Mouse (Mus musculus): ENCODE measurements around the gene Apex2. TPM values are rescaled to one million over a fixed set of nuclear protein-coding genes. Genes with fewer than 3 reads are reported as not detected.

Gene Apex2
- 16.1 and 17.2 TPM in 2 replicates for polyA plus RNA-seq (2015; fragmentation: Nextera tagmentation; extraction: Ambion mirVana)

- Histone ChIP-seq H3K4me3 (replicated peaks) (peak within 1 kb of the TSS; percentile 53; the same call in 1 of the 2 replicates), H3K27me3 (replicated peaks) (peaks cover 3% of the 10 kb centered on the region)
- ATAC-seq (ENCODE audit: low FRiP score) = no peak
Observed at GRCm38 (mm10) chrX:150589696-150590095, at the start of gene Apex2. Gene Apex2, minus strand, starts transcription at chrX:150589868.

GRCm38 (mm10) chrX:150636421-150636820, 46.8 kb upstream of the Apex2 start:
- no peaks in the 10 kb centered on the region for H3K27me3 ChIP-seq (replicated peaks)
- H3K4me3 ChIP-seq (replicated peaks) = no peak overlapping the region
- H3K4me2 ChIP-seq = no peak overlapping the region
- no peak overlapping the region for H3K27ac ChIP-seq (replicated peaks)
- H3K4me1 ChIP-seq = no peaks in the 10 kb centered on the region
- no peak for ATAC-seq (ENCODE audit: low FRiP score)
- H3K36me3 ChIP-seq = no peaks in the 10 kb centered on the region
- 73% methylated on average over 1 of the region's 1 CpGs for WGBS
- no peak overlapping the region for H3K9ac ChIP-seq (replicated peaks)
- no peaks in the 10 kb centered on the region for H3K9me3 ChIP-seq (replicated peaks)

More at GRCm38 (mm10) chrX:150589696-150590095, at the start of gene Apex2:
- 78% methylated on average over 5 of the region's 5 CpGs for WGBS
- H3K4me2 ChIP-seq = peak within 1 kb of the TSS; percentile 59
- no peak within 1 kb of the TSS for H3K9ac ChIP-seq (replicated peaks)
- peaks cover 10% of the 10 kb centered on the region; the same call in 1 of the 2 replicates for H3K36me3 ChIP-seq
- no peak within 1 kb of the TSS for H3K27ac ChIP-seq (replicated peaks)
- H3K9me3 ChIP-seq (replicated peaks) = no peaks in the 10 kb centered on the region
- peaks cover 11% of the 10 kb centered on the region; the same call in 1 of the 2 replicates for H3K4me1 ChIP-seq

GRCm38 (mm10) chrX:150598882-150599281, 9.2 kb upstream of the Apex2 start:
- H3K4me2 ChIP-seq = no peak overlapping the region
- no peaks in the 10 kb centered on the region; the same call in 1 of the 2 replicates for H3K27me3 ChIP-seq (replicated peaks)
- H3K9me3 ChIP-seq (replicated peaks) = no peaks in the 10 kb centered on the region
- H3K27ac ChIP-seq (replicated peaks) = no peak overlapping the region
- no peaks in the 10 kb centered on the region for H3K36me3 ChIP-seq
- ATAC-seq (ENCODE audit: low FRiP score) = no peak
- H3K9ac ChIP-seq (replicated peaks) = no peak overlapping the region
- no peak overlapping the region for H3K4me3 ChIP-seq (replicated peaks)
- 73% methylated on average over 2 of the region's 2 CpGs for WGBS
- no peaks in the 10 kb centered on the region for H3K4me1 ChIP-seq

- no peak for ATAC-seq (ENCODE audit: low FRiP score)
- no peaks in the 10 kb centered on the region for H3K36me3 ChIP-seq
- peaks cover 3% of the 10 kb centered on the region for H3K27me3 ChIP-seq (replicated peaks)
- H3K27ac ChIP-seq (replicated peaks) = no peak overlapping the region
- WGBS = 82% methylated on average over 9 of the region's 9 CpGs
- no peak overlapping the region for H3K4me3 ChIP-seq (replicated peaks)
- H3K4me2 ChIP-seq = no peak overlapping the region
- no peaks in the 10 kb centered on the region for H3K4me1 ChIP-seq
- no peak overlapping the region for H3K9ac ChIP-seq (replicated peaks)
- no peaks in the 10 kb centered on the region for H3K9me3 ChIP-seq (replicated peaks)
Observed at GRCm38 (mm10) chrX:150595016-150595760, 5.5 kb upstream of the Apex2 start.

GRCm38 (mm10) chrX:150594176-150594575, 4.5 kb upstream of the Apex2 start:
- Histone ChIP-seq H3K4me2 (no peak overlapping the region), H3K27ac (replicated peaks) (no peak overlapping the region), H3K4me1 (no peaks in the 10 kb centered on the region), H3K27me3 (replicated peaks) (peaks cover 3% of the 10 kb centered on the region), H3K9ac (replicated peaks) (no peak overlapping the region), H3K9me3 (replicated peaks) (no peaks in the 10 kb centered on the region), H3K4me3 (replicated peaks) (no peak overlapping the region), H3K36me3 (no peaks in the 10 kb centered on the region)
- 94% methylated on average over 3 of the region's 3 CpGs for WGBS
- ATAC-seq (ENCODE audit: low FRiP score) = no peak

- no peaks in the 10 kb centered on the region for H3K36me3 ChIP-seq
- no peak overlapping the region for H3K4me2 ChIP-seq
- peaks cover 3% of the 10 kb centered on the region; the same call in 1 of the 2 replicates for H3K4me1 ChIP-seq
- no peak for ATAC-seq (ENCODE audit: low FRiP score)
- H3K9me3 ChIP-seq (replicated peaks) = no peaks in the 10 kb centered on the region
- H3K27ac ChIP-seq (replicated peaks) = no peak overlapping the region
- peaks cover 3% of the 10 kb centered on the region for H3K27me3 ChIP-seq (replicated peaks)
- no peak overlapping the region for H3K9ac ChIP-seq (replicated peaks)
- WGBS = 84% methylated on average over 12 of the region's 12 CpGs
- no peak overlapping the region for H3K4me3 ChIP-seq (replicated peaks)
Observed at GRCm38 (mm10) chrX:150593266-150594035, 3.8 kb upstream of the Apex2 start.

- no peaks in the 10 kb centered on the region; the same call in 1 of the 2 replicates for H3K27me3 ChIP-seq (replicated peaks)
- 24% methylated on average over 35 of the region's 35 CpGs for WGBS
- H3K4me3 ChIP-seq (replicated peaks) = peak within 1 kb of the TSS; percentile 53
- H3K27ac ChIP-seq (replicated peaks) = peak within 1 kb of the TSS; percentile 81
- ATAC-seq (ENCODE audit: low FRiP score) = peak; percentile 97
- H3K36me3 ChIP-seq = peaks cover 10% of the 10 kb centered on the region; the same call in 1 of the 2 replicates
- peak within 1 kb of the TSS; percentile 59 for H3K4me2 ChIP-seq
- H3K9ac ChIP-seq (replicated peaks) = peak within 1 kb of the TSS; percentile 54
- peaks cover 11% of the 10 kb centered on the region; the same call in 1 of the 2 replicates for H3K4me1 ChIP-seq
- H3K9me3 ChIP-seq (replicated peaks) = no peaks in the 10 kb centered on the region
Observed at GRCm38 (mm10) chrX:150588023-150588764, 1.5 kb downstream of the Apex2 start, which contains the start of gene Pfkfb1. Gene Pfkfb1, plus strand, starts transcription at chrX:150588229.

- Histone ChIP-seq H3K36me3 (peaks cover 17% of the 10 kb centered on the region; the same call in 1 of the 2 replicates), H3K27ac (replicated peaks) (no peak overlapping the region), H3K9me3 (replicated peaks) (no peaks in the 10 kb centered on the region), H3K9ac (replicated peaks) (no peak overlapping the region), H3K4me3 (replicated peaks) (no peak overlapping the region), H3K4me2 (no peak overlapping the region), H3K27me3 (replicated peaks) (no peaks in the 10 kb centered on the region), H3K4me1 (peaks cover 11% of the 10 kb centered on the region; the same call in 1 of the 2 replicates)
- no peak for ATAC-seq (ENCODE audit: low FRiP score)
- WGBS = 95% methylated on average over 8 of the region's 8 CpGs
Observed at GRCm38 (mm10) chrX:150585116-150585515, 4.6 kb downstream of the Apex2 start.

GRCm38 (mm10) chrX:150581921-150582320, 7.7 kb downstream of the Apex2 start:
- ATAC-seq (ENCODE audit: low FRiP score) = no peak
- Histone ChIP-seq H3K27me3 (replicated peaks) (no peaks in the 10 kb centered on the region), H3K4me1 (peaks cover 4% of the 10 kb centered on the region; the same call in 1 of the 2 replicates), H3K4me3 (replicated peaks) (no peak overlapping the region), H3K9ac (replicated peaks) (no peak overlapping the region), H3K9me3 (replicated peaks) (no peaks in the 10 kb centered on the region), H3K36me3 (peaks cover 17% of the 10 kb centered on the region; the same call in 1 of the 2 replicates), H3K27ac (replicated peaks) (no peak overlapping the region), H3K4me2 (no peak overlapping the region)

- WGBS = 91% methylated on average over 12 of the region's 12 CpGs
- Histone ChIP-seq H3K4me3 (replicated peaks) (no peak overlapping the region), H3K36me3 (no peaks in the 10 kb centered on the region), H3K4me1 (no peaks in the 10 kb centered on the region), H3K9me3 (replicated peaks) (no peaks in the 10 kb centered on the region), H3K27ac (replicated peaks) (no peak overlapping the region), H3K4me2 (no peak overlapping the region), H3K27me3 (replicated peaks) (peaks cover 10% of the 10 kb centered on the region), H3K9ac (replicated peaks) (no peak overlapping the region)
- no peak for ATAC-seq (ENCODE audit: low FRiP score)
Observed at GRCm38 (mm10) chrX:150564644-150565357, 24.9 kb downstream of the Apex2 start.

- peaks cover 4% of the 10 kb centered on the region; the same call in 1 of the 2 replicates for H3K27me3 ChIP-seq (replicated peaks)
- no peaks in the 10 kb centered on the region for H3K36me3 ChIP-seq
- H3K4me2 ChIP-seq = no peak overlapping the region
- H3K9ac ChIP-seq (replicated peaks) = no peak overlapping the region
- no peak overlapping the region for H3K4me3 ChIP-seq (replicated peaks)
- H3K9me3 ChIP-seq (replicated peaks) = no peaks in the 10 kb centered on the region
- no peak overlapping the region for H3K27ac ChIP-seq (replicated peaks)
- no peaks in the 10 kb centered on the region for H3K4me1 ChIP-seq
- ATAC-seq (ENCODE audit: low FRiP score) = no peak
- WGBS = 89% methylated on average over 3 of the region's 3 CpGs
Observed at GRCm38 (mm10) chrX:150554032-150554431, 35.6 kb downstream of the Apex2 start.

Data from neural tube, embryonic 15.5 days (tissue).